Mouse (Mus musculus) G1E (cell line): ENCODE data around the gene Dhx34.

Experiments used
- CTCF ChIP-seq: IDR thresholded peaks from 2 replicates; pipeline ENCODE4 v1.5.1; 2012; ENCODE audit warnings: low read depth, low read length, inconsistent platforms, mixed read lengths
- GATA1 ChIP-seq: IDR thresholded peaks from 2 replicates; pipeline ENCODE4 v1.6.1; 2012; ENCODE audit warnings: borderline replicate concordance, low read length, inconsistent platforms, mixed read lengths
- POLR2AphosphoS5 ChIP-seq: IDR thresholded peaks from 2 replicates; pipeline ENCODE4 v1.6.1; 2012; ENCODE audit warnings: low read depth, low read length, inconsistent platforms; ENCODE audit not compliant: insufficient replicate concordance
- TAL1 ChIP-seq: conservative IDR thresholded peaks from 2 replicates; pipeline ENCODE4 v1.6.1; 2012; ENCODE audit warnings: low read depth, low read length, inconsistent platforms, mixed read lengths

- TF ChIP-seq CTCF (no peak), TAL1 (no peak), POLR2AphosphoS5 (no peak), GATA1 (no peak)
These were observed 72.6 kb downstream of the Dhx34 start for GRCm38 (mm10) chr7:16149241-16149640.
